Mouse (Mus musculus) gastrocnemius, adult 8-10 months (tissue): ENCODE measurements at regions not wholly inside any gene's neighbourhood (a gene's known extent, or its start where the extent isn't known, plus 50 kb on each side); places are given as distances from the start of the nearest gene placed in this dataset.

Source experiments
- DNase-seq, 2 experiments: peaks; one replicate each; pipeline ENCODE4 v3.0.0; 2022; ENCODE audit warnings: low spot score in 2 of 2

- no peak for DNase-seq
Measured at GRCm38 (mm10) chr10:66782025-66782424, 313.9 kb upstream of the Jmjd1c start.

DNA sequence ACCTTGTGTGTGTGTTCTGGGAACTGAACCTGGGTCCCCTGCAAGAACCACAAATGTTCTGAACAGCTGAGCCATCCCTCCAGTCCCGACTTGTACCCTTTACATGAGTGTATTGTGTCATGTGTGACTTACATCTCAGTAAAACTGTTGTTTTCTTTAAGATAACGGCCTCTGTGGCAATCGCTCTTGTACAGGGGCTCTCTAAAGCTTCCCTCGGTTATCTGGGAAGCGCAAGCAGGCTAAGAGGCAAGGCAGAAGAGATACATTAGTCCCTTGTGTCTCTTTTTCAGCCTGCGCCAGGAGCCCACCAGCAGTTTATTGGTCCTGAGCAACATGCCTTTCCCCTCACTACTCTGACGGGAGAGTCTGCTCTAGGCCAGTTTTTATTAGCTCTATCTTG lies 308.1 kb upstream of the Jmjd1c start:
- DNase-seq, result no peak

GRCm38 (mm10) chr10:66796296-66796695 lies 299.6 kb upstream of the Jmjd1c start:
- DNase-seq, result no peak

DNA sequence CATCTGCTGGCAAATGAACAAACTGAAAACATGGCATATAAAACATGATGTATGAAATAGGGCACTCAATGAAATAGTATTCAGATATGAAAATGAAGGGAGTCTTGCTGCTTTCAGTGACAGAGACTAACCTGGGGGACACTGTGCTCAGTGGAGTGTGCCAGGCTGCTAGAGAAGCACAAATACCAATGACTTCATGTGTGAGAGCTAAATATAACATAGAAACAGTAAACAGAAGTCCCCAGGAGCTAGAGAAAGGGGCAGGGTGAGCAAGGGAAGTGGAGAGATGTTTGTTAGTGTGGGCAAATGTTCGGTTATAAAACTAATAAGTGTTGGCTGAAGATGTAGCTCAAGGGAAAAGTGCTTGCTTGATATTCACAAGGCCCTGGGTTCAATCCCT lies 293.2 kb upstream of the Jmjd1c start:
- DNase-seq, result no peak

- DNase-seq, result peak in 1 of 2 experiments; percentile 13
Measured at GRCm38 (mm10) chr10:66807261-66807968, 288.5 kb upstream of the Jmjd1c start.

DNA sequence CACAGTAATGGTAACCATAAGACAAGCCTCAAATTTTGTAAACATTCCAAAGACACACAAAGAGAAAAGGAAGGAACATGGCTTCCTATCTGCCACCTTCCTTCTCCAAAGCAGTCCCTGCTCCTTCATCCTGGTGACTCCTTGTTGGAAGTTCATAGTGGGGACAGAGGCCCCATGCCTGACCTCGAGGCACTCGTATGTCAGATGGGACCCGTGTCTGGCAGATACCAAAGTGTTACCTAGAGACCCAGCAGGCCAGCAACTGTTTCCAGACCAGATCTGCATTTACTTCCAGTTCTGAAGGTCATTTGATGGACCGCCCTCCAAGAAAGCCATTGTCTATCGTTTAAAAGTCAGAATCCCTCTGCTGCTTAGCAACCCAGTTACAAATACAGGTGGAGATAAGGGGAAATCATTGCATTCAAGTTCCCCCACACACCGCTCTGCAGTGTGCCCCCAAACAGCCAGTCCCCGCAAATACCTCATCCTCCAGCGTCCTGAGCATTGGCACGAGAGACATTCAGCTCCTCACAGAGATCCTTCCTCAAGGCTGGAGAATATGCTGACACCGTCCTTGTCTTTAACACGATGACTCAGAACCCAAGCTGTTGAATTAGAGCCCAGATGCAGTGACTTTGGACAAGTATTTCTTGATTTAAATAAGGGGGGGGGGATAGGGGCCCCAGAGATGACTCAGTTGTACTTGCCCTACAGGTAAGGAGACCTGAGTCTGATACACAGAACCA lies 283.2 kb upstream of the Jmjd1c start:
- DNase-seq, result no peak

- no peak for DNase-seq
Measured at GRCm38 (mm10) chr10:66813850-66814564, 281.9 kb upstream of the Jmjd1c start.

GRCm38 (mm10) chr10:66814565-66815201 lies 281.2 kb upstream of the Jmjd1c start:
- DNase-seq, result peak; percentile 39 to 69

GRCm38 (mm10) chr10:66815951-66816350 lies 280.0 kb upstream of the Jmjd1c start:
- no peak for DNase-seq

DNA sequence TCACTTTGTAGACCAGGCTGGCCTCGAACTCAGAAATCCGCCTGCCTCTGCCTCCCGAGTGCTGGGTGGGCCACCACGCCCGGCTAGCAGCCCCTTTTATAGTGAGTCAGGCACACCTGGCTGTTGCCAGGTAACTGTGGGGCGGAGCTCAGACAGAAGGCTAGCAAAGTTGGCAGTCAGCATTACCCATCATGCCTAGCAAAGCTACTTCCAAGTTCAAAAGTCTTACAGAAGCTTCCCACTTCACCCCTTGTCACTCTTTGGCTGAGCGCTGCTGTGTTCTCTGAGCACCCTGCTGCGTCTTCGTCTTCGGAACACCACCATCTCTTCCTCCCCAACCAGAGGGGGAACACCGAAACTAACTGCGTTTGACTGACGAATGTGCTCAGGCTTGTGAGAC lies 279.1 kb upstream of the Jmjd1c start:
- no peak for DNase-seq

GRCm38 (mm10) chr10:66817876-66818275 lies 278.0 kb upstream of the Jmjd1c start:
- DNase-seq, result no peak

DNA sequence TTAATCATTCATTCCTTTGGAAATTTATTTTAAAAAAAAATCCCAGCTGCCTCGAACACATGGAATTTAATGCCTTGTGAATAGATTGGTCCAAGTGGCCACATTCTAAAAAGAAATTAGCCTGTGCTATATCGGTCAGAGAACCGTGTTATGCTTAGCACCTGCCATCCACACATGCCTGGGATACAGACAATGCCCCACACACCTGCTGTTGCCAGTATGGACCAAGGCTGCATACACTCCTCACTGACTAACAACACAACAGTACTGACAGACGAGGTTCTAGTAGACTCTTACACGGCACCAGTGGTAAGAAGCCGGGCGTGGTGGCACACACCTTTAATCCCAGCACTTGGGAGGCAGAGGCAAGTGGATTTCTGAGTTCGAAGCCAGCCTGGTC lies 276.4 kb upstream of the Jmjd1c start:
- no peak for DNase-seq

DNA sequence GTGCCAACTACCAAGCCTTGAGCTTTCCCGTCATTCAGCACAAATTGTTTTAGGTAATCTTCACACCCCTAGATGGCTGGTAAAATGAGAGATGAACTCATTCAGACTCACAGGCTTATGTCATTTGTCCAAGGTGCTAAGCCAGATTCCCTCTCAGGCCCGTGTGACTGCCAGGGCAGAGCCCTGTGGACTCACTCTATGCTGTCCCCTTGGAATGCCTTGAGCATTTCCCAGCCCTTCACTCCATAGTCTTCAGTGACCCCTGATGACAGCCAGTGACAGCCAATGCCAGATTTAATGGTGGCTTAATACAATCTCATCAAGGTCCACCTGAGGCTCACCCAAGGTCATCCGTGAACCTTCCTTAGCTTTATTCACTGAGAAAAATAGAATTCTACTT lies 270.2 kb upstream of the Jmjd1c start:
- no peak for DNase-seq

GRCm38 (mm10) chr10:66826327-66826726 lies 269.6 kb upstream of the Jmjd1c start:
- peak in 1 of 2 experiments; percentile 33 for DNase-seq

GRCm38 (mm10) chr10:66834974-66835373 lies 261.0 kb upstream of the Jmjd1c start:
- DNase-seq, result no peak

- peak; percentile 32 to 39 for DNase-seq
Measured at GRCm38 (mm10) chr10:66839058-66839457, 256.9 kb upstream of the Jmjd1c start.

- peak; percentile 23 to 50 for DNase-seq
Measured at GRCm38 (mm10) chr10:66843258-66843657, 252.7 kb upstream of the Jmjd1c start.

DNA sequence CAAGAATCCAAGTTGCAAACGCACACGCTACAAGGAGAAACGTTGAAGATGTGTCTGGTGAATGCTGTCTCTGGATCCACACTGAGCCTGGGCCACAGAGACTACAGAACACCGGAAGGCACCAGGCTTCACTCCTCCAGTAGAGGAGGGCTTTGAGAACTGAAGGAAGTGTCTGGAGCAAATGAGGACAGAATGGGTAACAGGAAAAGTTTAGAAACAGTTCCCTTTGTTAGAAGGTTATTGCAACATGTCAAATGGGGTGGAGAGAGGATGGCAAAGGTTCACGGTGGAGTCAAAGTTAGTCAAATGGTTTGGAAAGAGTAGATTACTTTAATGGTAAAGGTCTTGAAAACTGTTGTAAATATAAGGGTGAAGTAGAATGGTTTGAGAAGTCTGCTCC lies 247.1 kb upstream of the Jmjd1c start:
- no peak for DNase-seq

GRCm38 (mm10) chr10:66849681-66850080 lies 246.2 kb upstream of the Jmjd1c start:
- no peak for DNase-seq

- no peak for DNase-seq
Measured at GRCm38 (mm10) chr10:66850972-66851478, 244.9 kb upstream of the Jmjd1c start.

DNA sequence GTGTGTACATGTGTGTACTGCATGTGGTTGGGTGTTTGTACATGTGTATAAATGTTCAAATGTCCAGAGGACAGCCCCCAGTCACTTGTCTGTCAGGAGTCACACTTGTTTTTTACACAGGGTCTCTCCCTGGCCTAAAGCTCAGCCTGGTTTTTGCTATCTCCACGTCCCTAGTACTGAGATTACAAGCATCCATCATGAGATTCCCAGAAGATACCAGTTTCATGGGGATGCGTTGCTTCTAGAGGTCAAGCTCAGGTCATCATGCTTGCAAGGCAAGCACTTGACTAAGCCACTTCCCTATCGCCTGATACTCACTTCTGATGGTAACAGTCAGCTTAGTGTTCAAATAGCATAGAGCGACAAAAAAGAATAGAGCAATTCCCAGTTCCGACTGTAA lies 244.1 kb upstream of the Jmjd1c start:
- DNase-seq, result no peak

- no peak for DNase-seq
Measured at GRCm38 (mm10) chr10:66852708-66853107, 243.2 kb upstream of the Jmjd1c start.
